Comparison of ENCODE assay signal across 21 mouse cellular contexts in the genomic region with DNA sequence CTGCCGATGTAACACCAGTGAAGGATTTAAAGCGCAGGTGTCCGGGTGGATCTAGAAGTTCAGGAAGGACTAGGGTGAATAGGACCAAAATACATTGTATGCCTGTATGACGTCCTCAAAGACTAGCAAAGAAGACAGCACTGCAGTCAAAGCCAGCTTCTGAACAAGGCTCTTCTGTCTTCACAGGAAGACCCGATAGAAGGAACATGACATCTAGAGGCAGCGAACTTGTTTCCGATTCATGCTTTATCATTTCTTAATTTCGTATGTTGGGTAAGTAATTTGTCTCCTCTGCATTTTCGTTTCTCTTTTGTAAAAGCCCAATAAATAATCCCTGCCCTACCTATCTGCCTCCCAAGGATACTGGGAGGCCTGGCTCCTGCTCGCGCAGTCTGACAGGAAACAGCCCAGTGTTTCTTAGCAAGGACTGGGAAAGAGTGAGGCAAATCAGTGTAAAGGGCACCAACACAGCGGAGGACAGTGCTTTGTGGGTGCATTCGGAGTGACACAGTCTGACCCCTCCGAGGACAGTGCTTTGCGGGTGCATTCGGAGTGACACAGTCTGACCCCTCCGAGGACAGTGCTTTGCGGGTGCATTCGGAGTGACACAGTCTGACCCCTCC. TPM values are rescaled to one million over a fixed set of nuclear protein-coding genes. Genes with fewer than 3 reads are reported as not detected.
DNase-seq lines count a peak whose midpoint lies in the region; ATAC-seq lines count a peak whose summit lies in the region.
"Had no signal": no experiment of that assay in that cellular context is flagged by ENCODE, and none has a peak within 500 bp of the region (broad histone marks: within the 10 kb centered on the region; RNA-seq: fewer than 3 reads in every experiment).

No protein-coding gene starts in this region.

- H3K27me3 ChIP-seq in liver, embryonic 13.5 days = no peaks in the 10 kb centered on the region
- H3K27me3 ChIP-seq in liver, embryonic 11.5 days (replicated peaks; ENCODE audit: control insufficient read depth, insufficient read depth, low read length) = no peaks in the 10 kb centered on the region
- H3K27me3 ChIP-seq: embryonic facial prominence, embryonic 12.5 days; heart, embryonic 15.5 days; hindbrain, embryonic 13.5 days; liver, embryonic 15.5 days; midbrain, embryonic 13.5 days; neural tube, embryonic 12.5 days had no signal

- H3K27ac ChIP-seq in liver, embryonic 13.5 days = no peak overlapping the region
- no peak overlapping the region for H3K27ac ChIP-seq in liver, embryonic 11.5 days (ENCODE audit: low read depth, low read length)
- H3K27ac ChIP-seq: embryonic facial prominence, embryonic 12.5 days; heart, embryonic 15.5 days; hindbrain, embryonic 13.5 days; liver, embryonic 15.5 days; midbrain, embryonic 13.5 days; neural tube, embryonic 12.5 days had no signal

- no peak overlapping the region for H3K4me3 ChIP-seq in liver, embryonic 13.5 days (replicated peaks)
- no peak overlapping the region for H3K4me3 ChIP-seq in liver, embryonic 11.5 days (ENCODE audit: low read depth, low read length)
- H3K4me3 ChIP-seq: embryonic facial prominence, embryonic 12.5 days; heart, embryonic 15.5 days; hindbrain, embryonic 13.5 days; liver, embryonic 15.5 days; midbrain, embryonic 13.5 days; neural tube, embryonic 12.5 days had no signal

- WGBS in liver, embryonic 13.5 days (ENCODE audit: insufficient replicate concordance) = 81% methylated on average over 19 of the region's 19 CpGs
- 87% methylated on average over 17 of the region's 19 CpGs for WGBS in liver, embryonic 11.5 days

- DNase-seq in liver, embryonic 13.5 days = no peak
- DNase-seq in liver, embryonic 11.5 days (ENCODE audit: low spot score) = no peak
- DNase-seq in naive thymus-derived CD4-positive, alpha-beta T cell, adult 2 months (ENCODE audit: low read depth) = peak; percentile 78
- DNase-seq in urinary bladder, adult 18-20 months (ENCODE audit: low spot score in 2 of 2) = no peak
- no peak for DNase-seq in frontal cortex, postnatal 25 days (ENCODE audit: low spot score in 2 of 2)
- DNase-seq: cerebellum, adult 11-12 months; cerebellum, postnatal 14 days; forebrain, postnatal 0 days; heart, postnatal 36 days; kidney, adult 2 months; kidney, postnatal 10 days; lung, postnatal 14 days; right cerebral cortex, postnatal 14 days had no signal

- peaks cover 11% of the 10 kb centered on the region for H3K36me3 ChIP-seq in liver, embryonic 13.5 days
- peaks cover 3% of the 10 kb centered on the region; the same call in 1 of the 2 replicates for H3K36me3 ChIP-seq in liver, embryonic 11.5 days (ENCODE audit: control insufficient read depth, insufficient read depth, low read length)

- no peak overlapping the region for H3K4me2 ChIP-seq in liver, embryonic 13.5 days
- no peak overlapping the region for H3K4me2 ChIP-seq in liver, embryonic 11.5 days
- H3K4me2 ChIP-seq: embryonic facial prominence, embryonic 12.5 days; heart, embryonic 15.5 days; hindbrain, embryonic 13.5 days; liver, embryonic 15.5 days; midbrain, embryonic 13.5 days; neural tube, embryonic 12.5 days had no signal

- 0 out of 2 replicates have a peak, but pooled peaks have one; percentile 23 for ATAC-seq in liver, embryonic 13.5 days (ENCODE audit: low read depth)
- ATAC-seq in liver, embryonic 11.5 days (replicated peaks; ENCODE audit: low FRiP score) = no peak
- peak; percentile 53 for ATAC-seq in CD4-positive, CD25-positive, alpha-beta regulatory T cell, adult 4 months
- peak; percentile 45 for ATAC-seq in activated CD4-positive, CD25-positive, alpha-beta regulatory T cell, adult 4 months
- ATAC-seq: forebrain, postnatal 0 days; midbrain, embryonic 13.5 days had no signal

- no peaks in the 10 kb centered on the region for H3K9me3 ChIP-seq in liver, embryonic 13.5 days (replicated peaks)
- H3K9me3 ChIP-seq in liver, embryonic 11.5 days (ENCODE audit: control insufficient read depth, low read length) = no peaks in the 10 kb centered on the region
- H3K9me3 ChIP-seq: embryonic facial prominence, embryonic 12.5 days; heart, embryonic 15.5 days; hindbrain, embryonic 13.5 days; liver, embryonic 15.5 days; midbrain, embryonic 13.5 days; neural tube, embryonic 12.5 days had no signal

- peaks cover 11% of the 10 kb centered on the region for H3K4me1 ChIP-seq in liver, embryonic 13.5 days (replicated peaks)
- peaks cover 2% of the 10 kb centered on the region; the same call in 1 of the 2 replicates for H3K4me1 ChIP-seq in liver, embryonic 11.5 days (replicated peaks; ENCODE audit: control insufficient read depth, insufficient read depth, low read length)
- H3K4me1 ChIP-seq: hindbrain, embryonic 13.5 days; midbrain, embryonic 13.5 days; neural tube, embryonic 12.5 days had no signal

- H3K9ac ChIP-seq in liver, embryonic 13.5 days = no peak overlapping the region
- no peak overlapping the region for H3K9ac ChIP-seq in liver, embryonic 11.5 days (ENCODE audit: low read depth, low read length)
- H3K9ac ChIP-seq: embryonic facial prominence, embryonic 12.5 days; forebrain, postnatal 0 days; heart, embryonic 15.5 days; hindbrain, embryonic 13.5 days; liver, embryonic 15.5 days; midbrain, embryonic 13.5 days; neural tube, embryonic 12.5 days had no signal

RNA-seq across cellular contexts. Expression of gene Il6st, which starts 8.6 kb away (rescaled TPM):
- 4.3 and 7.0 TPM in 2 replicates for polyA plus RNA-seq in liver, embryonic 13.5 days (2015; fragmentation: Nextera tagmentation; extraction: Ambion mirVana)
- polyA plus RNA-seq in liver, embryonic 11.5 days (2014; fragmentation: Nextera tagmentation; extraction: Ambion mirVana) = 12.4 and 14.0 TPM in 2 replicates
- 10 to 100 TPM; 52.9 to 65.9 TPM for polyA plus RNA-seq in CD4-positive, CD25-positive, alpha-beta regulatory T cell, adult 4 months (2017; shearing (Covaris generic))
- polyA plus RNA-seq in activated CD4-positive, CD25-positive, alpha-beta regulatory T cell, adult 4 months (2017; shearing (Covaris generic)) = 10 to 100 TPM; 29.5 to 37.5 TPM
